Mouse (Mus musculus): ENCODE results near the gene Slu7.
A peak's percentile ranks its signal among the peaks of the same experiment; 100 is the strongest.

Slu7 gene

DNA sequence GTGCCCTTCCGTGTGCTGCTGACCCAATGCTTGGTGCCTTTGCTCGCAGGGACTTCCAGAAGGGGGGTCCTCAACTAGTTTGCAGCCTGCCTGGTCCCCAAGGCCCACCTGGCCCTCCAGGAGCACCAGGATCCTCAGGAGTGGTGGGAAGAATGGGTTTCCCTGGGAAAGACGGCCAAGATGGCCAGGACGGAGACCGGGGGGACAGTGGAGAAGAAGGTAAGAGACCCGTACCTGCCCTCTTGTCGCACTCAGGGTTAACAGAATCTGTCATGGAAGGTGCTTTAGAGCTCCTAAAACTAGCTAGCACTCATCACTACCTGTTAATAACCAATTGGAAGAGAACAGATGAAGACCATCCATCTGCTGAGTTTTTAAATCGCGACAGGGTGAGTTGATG lies 52.3 kb downstream of the Slu7 start:
- DNase-seq: no peak

DNA sequence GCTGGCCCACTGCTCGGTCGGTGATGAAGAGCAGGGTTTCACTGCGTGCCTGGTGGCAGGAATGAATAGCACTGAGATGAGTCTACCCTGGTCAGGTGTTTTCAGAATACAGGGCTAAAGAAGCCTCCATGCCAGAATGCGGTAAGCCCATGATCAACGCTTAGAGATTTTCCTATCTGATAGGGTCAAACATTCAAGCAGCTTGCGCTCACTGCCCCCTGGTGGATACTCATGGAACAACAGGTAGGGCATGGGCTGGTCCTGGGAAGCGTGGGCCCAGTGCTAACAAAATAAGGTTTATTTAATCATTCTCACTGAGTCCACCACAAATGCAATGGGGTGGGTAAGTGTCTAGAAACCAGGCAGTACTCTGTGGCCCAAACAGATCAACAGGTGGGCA lies 59.1 kb downstream of the Slu7 start:
- peak; percentile 32 to 68 for DNase-seq

DNA sequence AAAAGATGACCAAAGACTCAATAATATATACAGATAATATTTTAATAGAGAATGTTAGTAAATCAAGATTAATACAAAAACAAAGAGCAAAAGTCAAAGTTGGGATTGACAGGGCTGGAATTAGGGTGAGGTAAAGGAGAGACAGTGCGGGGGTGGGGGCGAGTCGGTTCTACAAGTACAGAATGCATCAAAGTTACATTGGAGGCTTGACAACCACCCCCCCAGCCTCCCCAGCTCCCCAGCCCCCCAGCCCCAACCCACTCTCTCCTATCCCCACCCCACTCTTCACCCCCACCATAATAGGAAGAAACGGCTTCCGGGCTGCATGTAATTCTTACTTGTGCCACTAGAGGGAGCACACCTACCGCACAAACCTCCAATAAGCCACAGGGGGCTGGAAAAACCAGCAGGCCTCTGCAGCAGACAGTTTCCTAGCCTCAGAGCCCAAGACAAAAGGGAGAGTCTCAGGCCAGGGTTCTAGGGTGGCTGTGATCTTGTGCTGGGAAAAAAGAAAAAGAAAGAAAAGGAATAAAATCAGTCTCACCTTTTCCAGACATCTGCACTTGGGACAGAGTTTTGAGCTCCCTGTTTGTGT lies 60.4 kb downstream of the Slu7 start:
- DNase-seq: peak; percentile 18 to 55

DNA sequence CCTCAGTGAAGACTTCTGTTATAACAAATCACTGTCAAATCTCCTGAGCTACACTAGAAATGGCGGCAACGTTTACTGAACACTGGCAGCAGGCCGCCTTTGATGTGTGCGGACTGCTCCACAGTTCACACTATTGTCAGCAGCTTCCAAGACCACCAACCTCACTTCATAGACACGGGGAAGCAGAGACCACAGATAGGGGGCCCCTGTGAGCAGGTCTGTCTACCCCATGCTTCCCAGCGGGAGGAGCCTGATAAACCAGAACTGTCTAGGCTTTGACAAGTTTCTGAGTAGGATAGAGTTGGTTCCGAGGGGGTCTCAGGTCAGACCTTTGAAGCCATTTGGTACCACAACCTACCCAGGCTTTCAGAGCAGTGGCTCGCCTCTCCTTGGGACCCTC lies 61.5 kb downstream of the Slu7 start:
- DNase-seq: no peak

DNA sequence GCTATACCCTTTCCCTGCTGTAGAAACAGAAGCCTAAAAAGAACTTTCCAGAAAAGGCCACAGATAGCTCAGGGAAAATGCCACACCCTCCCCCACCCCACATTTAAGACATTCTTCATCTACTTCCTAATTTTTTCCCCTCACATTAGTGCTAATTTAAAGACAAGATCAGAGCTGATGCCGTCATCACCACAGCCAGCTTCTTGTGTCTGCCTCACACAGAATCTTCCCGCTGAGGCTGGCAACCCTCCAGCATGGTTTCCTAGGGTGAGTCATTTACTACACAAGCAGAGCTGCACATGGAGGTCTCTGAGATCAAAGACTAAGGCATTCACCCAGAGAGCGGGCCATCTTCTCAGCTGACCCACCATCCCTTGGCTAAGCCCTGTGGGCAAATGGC lies 62.0 kb downstream of the Slu7 start:
- DNase-seq: no peak

Measured in spleen, adult 18-20 months (tissue).